Mouse (Mus musculus) testis, postnatal 10 days (tissue): ENCODE data around the gene Slc45a2.
A peak's percentile ranks its signal among the peaks of the same experiment; 100 is the strongest.
"Not testable (repeated sequence)": the region's sequence is repeated elsewhere in the genome, so short reads cannot be mapped to it uniquely, and the experiment has no call there.

Experiments
- DNase-seq: peaks from one replicate; pipeline ENCODE4 v3.0.0; 2021; ENCODE audit warnings: low spot score

Gene Slc45a2

DNA sequence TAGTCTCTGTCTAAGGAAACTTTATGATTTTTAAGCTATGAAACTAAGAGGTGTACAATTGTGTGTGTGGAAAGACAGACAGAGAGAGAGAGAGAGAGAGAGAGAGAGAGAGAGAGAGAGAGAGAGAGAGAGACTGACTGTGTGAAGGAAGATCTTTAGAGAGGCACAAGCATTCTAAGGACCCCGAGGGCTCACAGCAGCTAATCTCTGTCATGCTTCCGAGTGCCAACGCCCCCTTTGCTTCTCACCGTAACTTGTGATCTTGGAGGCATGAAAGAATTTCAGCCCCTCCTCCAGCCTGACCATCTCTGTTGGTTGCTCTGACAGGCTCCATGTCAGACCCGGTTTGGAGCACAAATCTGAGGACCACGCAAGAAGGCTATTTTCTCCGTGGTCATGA, at the start of gene Slc45a2:
Gene Slc45a2, plus strand, starts transcription at position 301 of the 400 bp plus-strand sequence.
- DNase-seq: no peak

DNA sequence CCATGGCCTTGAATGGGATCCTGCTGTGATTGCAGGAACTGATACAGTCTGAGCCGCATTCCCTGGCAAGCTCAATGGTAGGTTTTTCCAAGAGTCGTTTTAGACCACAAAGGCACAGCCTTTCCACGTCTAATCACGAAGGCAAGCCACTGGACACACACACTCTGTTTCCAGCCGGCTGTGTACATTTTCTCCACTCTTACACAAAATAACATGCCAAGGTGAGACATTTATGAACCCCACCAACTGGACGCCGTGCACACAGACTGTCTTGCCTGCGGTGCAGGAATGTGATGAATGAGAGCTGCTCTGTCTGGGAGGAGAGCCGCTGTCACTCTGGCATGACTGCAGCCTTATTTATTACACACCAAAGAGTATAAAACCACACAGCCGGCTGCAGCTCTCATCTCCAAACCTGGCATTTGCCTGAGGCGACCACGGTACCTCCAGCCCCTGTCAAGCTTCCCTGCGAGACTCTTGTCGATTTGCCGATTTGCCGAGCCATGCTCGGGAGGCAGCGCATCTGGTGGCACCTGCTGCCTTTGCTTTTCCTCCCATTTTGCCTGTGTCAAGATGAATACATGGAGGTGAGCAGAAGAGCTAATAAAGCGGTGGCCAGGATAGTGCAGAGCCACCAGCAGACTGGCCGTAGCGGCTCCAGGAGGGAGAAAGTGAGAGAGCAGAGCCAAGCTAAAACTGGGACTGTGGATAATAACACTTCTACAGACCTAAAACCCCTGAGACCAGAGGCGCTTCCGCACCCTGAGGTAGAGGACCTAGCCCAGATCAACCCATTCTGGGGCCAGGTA, 48.4 kb upstream of the Slc45a2 start, which contains the start of gene C1qtnf3:
Gene C1qtnf3, plus strand, starts transcription at position 382 of the 809 bp plus-strand sequence.
- DNase-seq: no peak

DNA sequence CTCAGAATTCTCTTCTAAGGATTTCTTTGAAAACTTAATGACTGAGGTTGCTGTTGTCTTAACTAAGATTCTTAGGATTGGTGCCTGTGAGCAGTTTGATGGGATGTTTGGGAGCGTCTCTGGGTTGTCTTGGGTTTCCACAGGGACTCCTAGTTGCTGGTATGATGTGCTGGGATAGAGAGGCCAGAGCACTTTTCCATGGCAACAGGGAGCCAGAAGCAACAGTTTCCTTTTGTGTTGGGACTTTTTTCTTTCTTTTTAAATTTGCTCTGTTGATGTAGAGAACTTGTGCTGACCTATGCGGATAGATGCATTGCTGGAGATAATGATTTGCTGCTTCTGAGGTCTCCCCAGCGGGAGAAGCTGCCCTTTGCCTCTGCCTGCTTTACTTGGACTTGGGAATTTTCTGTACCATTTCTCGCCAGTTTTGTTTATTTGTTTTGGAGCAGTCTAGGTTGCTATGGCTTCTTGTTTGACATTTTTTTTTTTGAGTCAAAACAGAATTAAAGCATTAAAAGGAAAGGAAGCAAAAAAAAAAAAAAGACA, 47.7 kb upstream of the Slc45a2 start:
- DNase-seq: no peak

DNA sequence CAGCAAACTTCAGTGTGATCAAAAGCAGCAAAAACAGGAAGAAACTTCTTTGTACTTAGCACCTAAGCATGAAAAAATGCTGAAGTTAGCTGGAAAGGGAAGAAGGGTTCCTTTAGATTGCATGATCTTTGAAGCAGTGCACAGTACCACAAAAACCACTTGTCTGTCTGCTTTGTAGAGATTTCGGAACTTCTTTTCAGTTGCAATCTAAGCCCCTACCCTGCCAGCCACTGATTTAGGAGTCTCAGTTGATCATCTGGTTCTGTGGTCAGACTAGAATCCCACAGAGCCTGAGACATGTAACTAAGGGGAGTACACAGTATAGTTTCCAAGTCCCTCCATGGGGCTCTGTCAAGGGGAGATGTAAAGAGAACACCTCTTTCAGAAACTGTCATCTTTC, 47.1 kb upstream of the Slc45a2 start:
- no peak for DNase-seq

DNA sequence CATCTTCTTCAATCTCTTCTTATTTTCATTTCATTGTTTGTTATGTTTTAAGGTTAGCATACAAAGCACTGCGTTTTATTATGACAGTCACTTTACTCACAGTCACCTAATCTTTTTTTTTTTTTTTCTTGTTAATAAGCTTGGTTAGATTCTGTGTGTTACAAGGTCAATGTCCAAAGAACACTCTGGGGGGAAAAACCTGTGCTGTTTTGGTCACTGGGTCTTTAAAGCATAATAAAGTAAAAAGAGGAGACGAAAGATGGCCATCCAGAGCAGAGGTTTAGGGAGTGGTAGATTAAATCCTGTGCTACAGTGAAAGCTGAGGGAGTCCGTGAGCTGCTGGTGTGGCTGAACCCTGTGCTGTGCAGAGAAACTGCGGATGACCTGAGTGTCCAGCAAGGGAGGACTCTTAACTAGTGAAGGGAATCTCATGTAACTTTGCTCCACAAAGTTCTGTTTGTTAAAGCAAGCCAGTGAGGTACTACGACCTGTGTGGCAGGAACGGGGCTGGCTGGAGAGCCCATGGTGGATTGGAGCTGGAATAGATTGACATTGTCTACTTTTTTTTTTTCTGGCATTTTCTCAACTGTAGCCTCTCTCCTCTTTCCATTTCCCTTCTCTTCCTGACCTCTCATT, 46.0 kb upstream of the Slc45a2 start:
- no peak for DNase-seq

DNA sequence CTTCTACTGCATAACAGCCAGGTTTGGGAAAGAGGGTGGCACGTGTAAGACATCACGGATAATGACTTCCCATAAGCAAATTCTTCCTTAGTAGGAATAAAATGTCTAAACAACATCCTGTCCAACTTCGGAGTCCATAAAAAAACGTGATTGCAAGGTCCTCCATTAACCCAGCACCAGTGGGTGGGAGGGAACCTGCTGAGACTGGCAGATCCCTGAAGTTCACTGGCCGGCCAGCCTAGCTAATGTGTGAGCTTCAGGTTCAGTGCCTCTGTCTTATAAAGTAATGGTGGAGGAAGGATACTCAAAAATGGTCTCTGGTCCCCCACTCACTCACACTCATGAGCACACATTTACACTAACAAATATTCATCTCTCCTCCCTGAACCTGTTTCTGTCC, 45.4 kb upstream of the Slc45a2 start:
- no peak for DNase-seq

DNA sequence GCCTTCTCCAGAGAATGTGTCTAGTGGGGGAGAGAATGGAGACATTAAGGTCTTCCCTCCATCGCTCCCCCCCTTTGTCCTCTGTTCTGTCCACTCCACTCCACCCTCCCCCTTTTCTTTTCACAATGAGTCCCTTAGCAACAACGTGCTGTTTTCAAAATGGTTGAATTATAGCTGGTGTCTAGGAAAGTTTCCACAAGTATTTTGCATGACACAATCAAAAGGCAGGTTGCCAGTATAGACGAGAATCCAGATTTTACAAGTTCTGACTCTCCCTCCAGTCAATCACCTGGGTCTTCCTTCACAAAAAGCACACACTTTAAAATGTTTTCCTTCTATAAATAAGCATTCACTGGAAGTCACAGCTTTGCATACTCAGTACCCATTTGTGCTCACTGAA, 43.8 kb upstream of the Slc45a2 start:
- no peak for DNase-seq

DNA sequence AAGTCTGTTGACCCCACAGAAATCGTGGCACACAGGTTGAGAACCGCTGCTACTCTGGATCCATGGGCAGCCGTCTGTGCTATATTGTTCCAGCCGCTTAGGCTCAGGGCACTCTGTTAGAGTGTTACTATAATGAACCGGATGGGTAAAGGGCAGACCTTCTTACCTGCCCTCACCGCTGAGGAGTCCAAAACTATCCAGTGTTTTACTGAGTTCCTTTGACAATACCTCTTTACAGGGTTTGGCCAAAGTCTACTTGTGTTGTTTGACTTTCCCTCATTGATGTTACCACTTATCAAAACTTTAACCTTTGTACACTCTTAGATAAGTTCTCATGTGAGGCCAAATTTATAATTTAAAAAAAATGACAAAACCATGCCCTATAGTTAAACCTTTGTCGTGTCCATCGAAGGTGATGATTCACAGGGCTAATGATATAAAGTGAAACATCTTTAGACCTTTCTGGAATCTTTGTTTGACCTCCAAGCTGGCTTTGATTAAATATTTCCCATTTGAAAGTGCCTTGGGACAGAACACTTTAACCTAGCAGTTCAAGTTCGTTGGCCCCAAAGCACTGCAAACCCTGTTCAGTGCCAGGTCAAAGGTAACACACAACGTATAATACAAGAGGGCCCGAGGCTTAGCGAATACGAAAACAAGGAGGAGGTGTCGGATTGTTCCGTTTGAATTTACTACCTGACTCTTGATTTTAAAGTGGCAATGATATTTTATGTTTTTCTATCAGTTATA, 41.1 kb upstream of the Slc45a2 start:
- no peak for DNase-seq

DNA sequence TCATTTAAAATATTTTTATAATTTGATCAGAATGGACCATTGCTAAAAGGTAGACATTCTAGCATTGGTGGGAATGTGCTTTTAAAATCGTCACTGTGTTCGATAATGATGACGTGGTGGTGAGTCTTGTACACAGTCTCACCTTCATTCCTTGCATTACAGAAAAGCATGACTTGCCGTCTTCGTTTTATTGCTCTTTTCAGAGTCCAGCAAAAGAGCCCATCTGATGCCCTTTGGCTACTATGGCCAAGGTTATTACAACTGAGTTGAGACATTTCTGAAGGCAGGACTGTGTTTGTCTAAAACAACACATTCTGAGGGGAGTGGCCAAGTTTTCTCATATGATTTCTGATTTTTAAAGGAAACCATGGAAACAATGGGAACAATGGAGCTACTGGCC, 40.3 kb upstream of the Slc45a2 start:
- DNase-seq: no peak

DNA sequence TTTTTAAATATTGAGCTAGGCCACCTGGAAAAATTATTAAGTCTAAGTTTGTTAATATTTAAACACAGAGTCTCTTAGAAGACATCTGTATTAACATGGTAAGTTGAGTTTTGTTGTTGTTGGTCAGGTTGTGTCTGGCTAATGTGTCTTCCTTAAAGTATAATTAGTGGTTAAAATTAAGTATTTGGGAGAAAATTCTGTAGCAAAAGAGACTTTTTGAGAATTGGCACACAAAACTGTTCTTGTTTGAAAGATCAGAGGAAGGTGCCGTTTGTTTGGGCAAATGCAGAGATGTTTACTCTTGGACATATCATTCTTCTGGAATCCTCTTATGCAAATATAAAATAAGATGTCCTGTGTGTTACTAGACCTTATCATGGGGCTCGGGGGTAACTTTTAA, 37.9 kb upstream of the Slc45a2 start:
- no peak for DNase-seq

DNA sequence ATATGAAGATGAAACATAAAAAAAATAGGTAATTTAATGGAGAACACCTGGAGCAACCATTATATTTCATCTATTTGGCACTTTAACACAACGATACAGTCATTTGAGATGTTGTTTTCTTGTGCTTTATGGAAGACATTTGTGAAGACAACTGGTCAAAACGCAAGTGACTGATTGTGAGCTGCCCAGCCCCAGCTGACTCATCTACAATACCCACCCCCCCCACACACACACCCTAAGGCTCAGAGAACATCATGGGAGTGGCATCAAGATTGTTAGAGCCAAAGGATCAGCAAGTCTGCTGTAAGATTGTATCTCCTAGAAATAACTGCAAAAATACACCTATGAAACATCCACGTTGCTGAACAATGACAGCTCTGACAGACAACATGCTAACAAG, 31.1 kb upstream of the Slc45a2 start:
- no peak for DNase-seq

DNA sequence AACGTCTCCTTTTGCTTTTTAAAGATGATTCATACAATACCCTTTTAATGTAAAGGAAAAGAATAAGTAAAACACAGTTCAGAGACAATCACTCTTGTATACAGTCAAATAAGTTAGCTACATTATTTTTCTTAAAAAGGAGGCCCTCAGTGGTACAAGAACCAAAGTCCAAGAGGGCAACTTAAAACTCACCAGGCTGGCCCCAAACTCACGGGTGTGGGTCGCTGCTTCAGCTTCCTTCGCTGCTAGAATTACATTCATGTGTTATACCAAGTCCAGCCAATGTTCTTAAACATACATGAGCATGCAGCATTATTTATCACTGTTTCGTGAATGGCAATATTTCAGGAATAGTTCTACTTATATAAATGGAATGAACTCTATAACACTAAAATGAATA, 29.7 kb upstream of the Slc45a2 start:
- DNase-seq: no peak

DNA sequence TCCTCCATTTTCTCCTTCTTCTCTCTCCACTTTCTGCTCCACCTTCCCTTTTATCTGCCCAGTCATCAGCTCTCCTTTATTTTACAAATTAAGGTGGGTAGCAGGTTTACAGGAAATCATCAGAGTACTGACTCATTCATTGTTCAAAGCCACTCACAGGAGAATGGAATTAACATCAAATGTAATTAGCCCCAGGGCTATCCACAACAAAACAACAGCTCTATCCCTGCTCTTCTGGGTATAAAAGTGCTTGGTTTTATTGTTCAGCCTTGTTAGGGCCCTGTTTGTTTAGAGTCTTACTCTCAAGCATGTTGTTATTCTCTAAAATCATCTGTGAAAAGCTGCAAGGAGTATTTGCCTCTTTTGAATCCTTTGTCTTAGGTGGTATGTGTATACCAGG, 23.4 kb upstream of the Slc45a2 start:
- no peak for DNase-seq

DNA sequence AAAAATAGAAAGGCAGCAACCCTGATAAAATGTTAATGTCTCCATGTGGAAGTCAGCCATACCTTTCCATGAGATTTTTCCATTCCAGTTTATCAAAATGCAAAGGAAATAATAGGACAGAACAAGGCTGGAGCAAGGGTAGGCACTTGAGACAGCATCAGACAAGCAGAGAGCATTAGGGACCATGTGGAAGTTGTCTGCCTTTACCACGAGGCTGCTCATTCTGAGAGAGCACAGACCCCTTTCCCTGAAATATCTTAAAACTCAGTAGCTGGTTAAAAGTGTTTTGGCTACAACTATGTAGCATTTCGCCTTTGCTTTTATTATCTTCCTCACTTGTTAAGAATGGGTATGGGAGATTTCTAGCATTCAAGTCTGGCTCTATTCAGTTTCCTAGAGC, 19.8 kb upstream of the Slc45a2 start:
- no peak for DNase-seq

DNA sequence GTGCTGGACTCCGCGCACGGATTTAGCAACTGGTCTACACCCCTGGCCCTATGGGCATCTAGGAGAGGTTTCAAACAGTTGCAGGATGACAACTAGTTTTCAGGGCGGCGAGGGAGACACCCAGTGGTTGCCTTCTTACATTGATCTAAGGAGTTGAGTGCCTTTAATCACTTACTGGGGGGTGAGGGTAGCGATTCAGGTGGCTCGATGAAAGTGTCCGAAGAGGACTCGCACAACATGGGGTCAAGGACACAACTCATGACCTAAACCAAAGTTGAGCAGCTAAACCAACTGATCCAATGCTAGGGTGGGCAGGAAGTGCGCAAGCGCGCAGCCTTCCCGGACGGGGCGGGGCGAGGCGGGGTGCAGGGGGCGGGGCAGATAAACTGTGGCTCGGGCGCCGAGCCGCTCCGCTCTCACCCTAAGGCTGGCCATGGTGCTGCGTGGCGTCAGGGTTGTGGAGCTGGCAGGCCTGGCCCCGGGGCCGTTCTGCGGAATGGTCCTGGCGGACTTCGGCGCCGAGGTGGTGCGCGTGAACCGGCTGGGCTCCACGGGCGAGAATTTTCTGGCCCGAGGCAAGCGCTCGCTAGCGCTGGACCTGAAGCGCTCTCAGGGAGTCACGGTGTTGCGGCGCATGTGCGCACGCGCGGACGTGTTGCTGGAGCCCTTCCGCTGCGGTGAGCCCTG, 19.0 kb upstream of the Slc45a2 start, which contains the start of gene Amacr:
Gene Amacr, plus strand, starts transcription at position 380 of the 687 bp plus-strand sequence.
- peak; percentile 94 for DNase-seq

DNA sequence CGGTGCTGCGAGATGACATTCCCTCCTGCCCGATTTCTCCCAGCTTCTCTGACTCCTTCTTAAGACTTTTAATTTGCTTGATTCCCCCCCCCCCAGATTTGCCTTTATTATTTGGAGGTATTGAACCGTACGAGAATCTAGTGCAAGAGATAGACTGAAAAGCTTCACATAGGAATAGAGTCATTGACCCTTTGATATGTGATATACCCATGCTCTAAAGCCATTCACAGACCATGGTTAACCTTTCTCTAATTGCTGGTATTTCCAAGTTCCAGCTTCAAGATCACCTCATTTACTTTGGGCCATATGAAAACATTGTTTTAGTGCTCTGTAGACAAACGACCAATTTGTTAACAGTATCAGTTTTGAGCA, 18.5 kb upstream of the Slc45a2 start:
- DNase-seq: no peak

DNA sequence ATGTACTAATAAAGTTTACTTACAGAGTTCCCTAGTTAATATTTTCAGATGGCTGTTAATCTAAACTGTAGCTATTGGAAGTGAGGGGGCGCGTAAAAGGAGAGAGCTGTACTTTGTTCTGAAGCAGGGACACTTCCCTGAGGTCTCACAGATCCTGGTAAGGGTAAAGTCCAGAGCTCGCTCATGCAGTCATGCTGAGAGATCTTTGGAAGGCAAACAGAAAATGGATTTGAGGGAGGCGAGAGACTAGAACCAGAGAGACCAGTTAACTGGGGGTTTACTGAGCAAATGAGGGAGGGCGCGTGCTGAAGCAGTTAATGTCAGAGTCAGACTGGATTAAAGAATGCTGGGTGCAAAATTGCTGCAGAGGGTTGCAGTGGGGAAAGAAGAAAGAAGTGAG, 14.8 kb upstream of the Slc45a2 start:
- no peak for DNase-seq

DNA sequence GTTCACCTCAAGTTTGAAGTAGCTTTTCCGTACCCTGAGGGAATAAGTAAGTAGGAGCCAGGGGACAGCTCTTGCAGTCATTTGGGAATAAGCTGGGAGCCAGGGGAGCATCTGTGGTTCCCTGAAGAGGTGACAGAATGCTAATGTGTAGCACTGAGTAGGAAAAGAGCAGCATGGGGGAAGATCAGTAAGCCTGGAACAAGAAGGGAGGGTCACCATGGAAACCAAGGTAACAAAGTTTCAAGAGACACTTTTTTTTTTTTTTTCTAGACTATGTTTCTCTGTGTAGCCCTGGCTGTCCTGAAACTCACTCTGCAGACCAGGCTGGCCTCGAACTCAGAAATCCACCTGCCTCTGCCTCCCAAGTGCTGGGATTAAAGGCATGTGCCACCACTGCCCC, 14.0 kb upstream of the Slc45a2 start:
- DNase-seq: not testable (repeated sequence)

DNA sequence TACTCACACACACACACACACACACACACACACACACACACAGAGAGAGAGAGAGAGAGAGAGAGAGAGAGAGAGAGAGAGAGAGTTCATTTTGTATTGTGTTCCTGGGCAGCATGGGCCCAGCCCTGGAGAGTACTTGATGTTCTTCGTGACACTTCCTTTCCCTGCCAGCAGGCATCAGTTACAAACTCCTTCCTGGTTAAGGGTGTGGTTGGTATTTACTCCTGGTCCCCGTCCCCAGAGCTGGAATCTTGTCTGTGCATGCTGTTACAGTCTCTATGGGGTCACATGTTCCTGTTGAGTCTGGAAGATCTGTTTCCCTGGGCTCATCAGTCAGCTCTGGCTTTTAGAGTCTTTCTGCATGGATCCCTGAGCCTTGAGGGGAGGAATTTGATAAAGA, 10.1 kb upstream of the Slc45a2 start:
- DNase-seq: no peak

DNA sequence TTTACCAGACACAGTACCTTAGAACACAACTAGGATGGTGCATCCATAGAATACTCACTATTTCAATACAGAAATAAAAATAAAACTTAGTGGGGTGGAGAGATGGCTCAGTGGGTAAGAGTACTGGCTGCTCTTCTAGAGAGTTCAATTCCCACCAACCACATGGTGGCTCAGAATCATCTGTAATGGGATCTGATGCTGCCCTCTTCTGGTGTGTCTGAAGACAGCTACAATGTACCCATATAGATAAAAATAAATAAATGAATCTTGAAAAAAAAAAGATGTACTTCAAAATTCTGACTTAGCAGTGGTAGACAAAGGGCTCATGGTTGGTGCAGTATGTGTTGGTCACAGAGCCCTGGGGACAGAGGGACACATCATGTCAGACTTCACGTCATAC, 9.0 kb upstream of the Slc45a2 start:
- DNase-seq: no peak

DNA sequence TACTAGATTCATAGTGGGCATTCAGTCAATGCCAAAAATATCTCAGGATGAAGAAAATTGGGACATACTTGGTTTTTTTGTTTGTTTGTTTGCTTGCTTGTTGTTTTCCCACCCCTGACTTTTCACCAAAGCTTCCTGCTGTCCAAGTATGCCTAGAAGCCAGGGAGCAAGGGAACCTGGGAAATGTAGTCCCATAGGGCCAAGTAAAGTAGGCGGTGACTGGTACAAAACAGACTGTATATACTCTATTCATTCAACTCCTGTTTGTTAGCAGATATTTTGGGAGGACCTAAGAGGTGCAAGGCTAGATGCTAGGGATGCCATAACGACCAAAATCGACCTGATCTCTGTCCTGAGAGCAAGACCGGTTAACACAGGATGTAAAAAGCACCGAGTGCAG, 689 bp upstream of the Slc45a2 start:
- no peak for DNase-seq

DNA sequence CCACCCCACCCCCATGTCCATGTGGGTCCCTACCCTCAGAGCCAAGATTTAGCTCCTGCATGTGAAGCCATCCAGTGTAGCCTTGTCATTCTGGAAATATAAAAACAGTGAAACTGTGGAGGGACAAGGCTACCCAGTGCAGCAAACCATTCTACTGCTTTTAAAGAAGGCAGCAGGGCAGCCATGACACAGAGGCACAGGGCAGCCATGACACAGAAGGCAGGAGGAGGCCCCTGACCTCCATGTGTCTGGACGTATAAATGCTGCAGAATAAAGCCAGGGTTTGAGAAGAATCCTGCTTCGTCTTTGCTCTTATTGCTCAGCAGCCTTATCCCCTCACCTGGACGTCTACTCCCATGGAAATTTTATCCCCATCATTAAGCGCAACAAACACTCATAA, 3.3 kb downstream of the Slc45a2 start:
- no peak for DNase-seq
